Mouse (Mus musculus): ENCODE measurements around the gene Slc38a9. TPM values are rescaled to one million over a fixed set of nuclear protein-coding genes. Genes with fewer than 3 reads are reported as not detected.
A peak's percentile ranks its signal among the peaks of the same experiment; 100 is the strongest.

Slc38a9 gene
- polyA plus RNA-seq, 1 experiment from 2014 or later = 13.7 TPM

DNA sequence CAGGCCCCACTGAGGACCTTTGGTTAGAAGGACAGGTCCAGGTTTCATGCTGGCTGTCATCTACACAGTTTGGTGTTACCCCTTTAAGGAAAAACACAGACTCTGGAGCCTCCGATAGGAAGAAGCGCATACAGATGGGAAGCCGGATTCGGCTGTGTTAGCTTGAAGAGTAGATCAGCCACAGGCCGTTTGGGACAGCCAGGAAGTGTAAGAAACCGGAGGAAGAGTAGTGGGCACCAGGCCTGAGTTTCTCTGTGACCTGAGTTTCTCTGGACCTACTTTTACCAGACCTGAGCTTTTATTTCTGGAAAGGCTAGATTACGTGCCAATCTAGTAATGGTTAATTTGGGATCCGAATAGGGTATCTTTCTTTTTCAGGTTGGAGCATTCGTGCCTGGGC, 76.6 kb downstream of the Slc38a9 start:
- no peaks in the 10 kb centered on the region for H3K36me3 ChIP-seq
- H3K4me2 ChIP-seq = no peak overlapping the region
- no peaks in the 10 kb centered on the region for H3K9me3 ChIP-seq
- no peaks in the 10 kb centered on the region for H3K27me3 ChIP-seq
- H3K9ac ChIP-seq = no peak overlapping the region
- H3K4me3 ChIP-seq = no peak overlapping the region
- H3K27ac ChIP-seq = no peak overlapping the region
- WGBS = 73% methylated on average over 9 of the region's 9 CpGs
- peaks cover 15% of the 10 kb centered on the region for H3K4me1 ChIP-seq
- ATAC-seq (ENCODE audit: borderline replicate concordance, extremely low read depth, low FRiP score, low TSS enrichment) = no peak

DNA sequence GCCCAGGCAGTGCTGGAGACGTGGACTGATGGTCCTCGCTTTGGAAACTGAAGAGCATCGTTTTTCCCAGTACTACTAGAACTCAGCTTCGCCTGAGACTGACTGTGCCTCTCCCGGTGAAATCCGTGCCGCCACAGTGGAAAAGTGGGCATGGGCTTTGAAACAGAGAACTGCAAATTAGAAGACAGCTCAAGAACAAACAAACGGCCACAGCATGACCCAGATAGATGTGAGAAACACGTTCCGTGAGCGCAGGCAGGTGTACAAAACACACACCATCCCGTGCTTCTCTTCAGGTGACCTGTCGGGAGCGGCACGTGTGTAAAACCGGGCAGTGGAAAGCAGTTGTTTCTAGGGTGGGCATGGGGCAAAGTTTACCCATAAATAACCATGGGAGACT, 77.5 kb downstream of the Slc38a9 start:
- Histone ChIP-seq H3K4me1 (peaks cover 17% of the 10 kb centered on the region), H3K9ac (no peak overlapping the region), H3K9me3 (no peaks in the 10 kb centered on the region), H3K27ac (no peak overlapping the region), H3K36me3 (no peaks in the 10 kb centered on the region), H3K27me3 (no peaks in the 10 kb centered on the region), H3K4me2 (no peak overlapping the region), H3K4me3 (no peak overlapping the region)
- ATAC-seq (ENCODE audit: borderline replicate concordance, extremely low read depth, low FRiP score, low TSS enrichment) = no peak
- WGBS = 75% methylated on average over 16 of the region's 16 CpGs

DNA sequence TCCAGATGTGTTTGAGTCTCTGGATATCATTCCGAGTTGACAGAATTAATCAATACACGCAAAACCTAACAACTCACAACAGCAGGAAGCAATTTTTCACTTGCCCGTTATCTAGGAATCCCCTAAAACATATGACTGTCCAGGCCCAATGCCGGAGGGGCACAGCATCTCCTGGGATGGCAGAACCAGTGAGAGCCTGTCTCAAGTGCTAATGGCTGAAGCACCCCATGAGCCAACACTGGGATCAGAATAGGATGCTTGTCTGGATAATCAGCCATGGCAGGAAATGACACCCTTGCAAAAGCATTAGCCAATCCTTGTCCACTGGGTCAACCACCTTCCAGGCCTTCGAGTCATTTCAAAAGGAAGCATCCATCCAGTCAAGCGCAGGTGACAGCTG, 79.5 kb downstream of the Slc38a9 start:
- Histone ChIP-seq H3K9ac (no peak overlapping the region), H3K27me3 (no peaks in the 10 kb centered on the region), H3K9me3 (no peaks in the 10 kb centered on the region), H3K36me3 (no peaks in the 10 kb centered on the region), H3K27ac (no peak overlapping the region), H3K4me1 (peaks cover 23% of the 10 kb centered on the region), H3K4me3 (no peak overlapping the region), H3K4me2 (no peak overlapping the region)
- 70% methylated on average over 6 of the region's 6 CpGs for WGBS
- ATAC-seq (ENCODE audit: borderline replicate concordance, extremely low read depth, low FRiP score, low TSS enrichment) = no peak

DNA sequence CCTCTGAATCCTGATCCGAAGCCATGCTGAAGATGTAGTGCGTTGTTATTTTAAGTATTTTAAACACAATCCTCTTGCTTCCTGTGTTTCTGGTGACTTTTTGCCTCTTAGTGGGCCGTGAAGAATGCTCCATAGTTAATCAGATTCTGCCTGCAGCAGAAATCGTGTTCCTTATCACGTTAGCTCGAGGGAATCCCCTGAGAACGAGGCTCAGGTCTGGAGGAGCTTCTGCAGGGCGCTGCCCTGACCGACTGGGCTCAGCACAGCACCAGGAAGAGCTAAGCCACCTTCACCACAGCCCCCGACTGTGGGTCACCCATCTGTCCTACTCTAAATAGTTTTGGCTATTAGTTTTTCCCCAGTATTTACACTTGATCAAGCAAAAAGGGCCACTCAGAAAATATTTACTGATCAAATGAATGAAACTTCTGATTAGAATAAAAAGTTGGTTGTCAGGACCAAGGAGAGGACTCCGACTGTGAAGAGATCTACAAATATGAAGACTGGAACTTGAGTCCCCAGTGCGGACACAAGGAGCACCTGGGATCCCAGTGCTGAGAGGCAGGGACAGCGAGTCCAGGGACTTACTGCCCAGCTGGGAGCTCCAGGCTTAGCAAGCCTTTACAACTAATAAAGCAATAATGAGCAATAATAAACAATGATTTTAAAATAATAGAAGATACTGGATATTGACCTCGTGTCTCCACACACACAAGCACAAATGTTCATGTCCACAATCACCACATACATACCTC, 81.7 kb downstream of the Slc38a9 start:
- H3K27me3 ChIP-seq = no peaks in the 10 kb centered on the region
- H3K9ac ChIP-seq = no peak overlapping the region
- no peak overlapping the region for H3K4me3 ChIP-seq
- peaks cover 23% of the 10 kb centered on the region for H3K4me1 ChIP-seq
- H3K27ac ChIP-seq = peak overlapping the region; percentile 55
- WGBS = 27% methylated on average over 14 of the region's 14 CpGs
- H3K4me2 ChIP-seq = no peak overlapping the region
- no peaks in the 10 kb centered on the region for H3K9me3 ChIP-seq
- no peak for ATAC-seq (ENCODE audit: borderline replicate concordance, extremely low read depth, low FRiP score, low TSS enrichment)
- no peaks in the 10 kb centered on the region for H3K36me3 ChIP-seq

DNA sequence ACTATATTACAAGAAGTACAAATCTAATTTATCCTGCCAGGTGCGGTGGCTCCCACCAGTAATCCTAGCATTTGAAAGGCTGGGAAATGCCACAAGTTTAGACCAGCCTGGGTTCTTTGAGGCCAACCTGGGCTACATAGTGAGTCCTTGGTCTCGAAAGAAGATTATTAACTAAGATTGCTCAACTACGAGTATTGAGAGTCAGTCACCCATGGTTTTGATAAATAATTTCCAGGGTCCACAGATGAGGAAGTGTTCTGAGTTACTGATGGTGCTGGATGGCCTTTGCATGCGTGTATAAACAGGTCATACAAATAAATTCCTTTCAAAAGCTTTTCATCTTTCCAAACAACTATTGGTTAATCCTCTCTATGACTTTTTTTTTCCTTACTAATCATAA, 83.1 kb downstream of the Slc38a9 start:
- no peak overlapping the region for H3K9ac ChIP-seq
- no peak overlapping the region for H3K4me3 ChIP-seq
- H3K27me3 ChIP-seq = no peaks in the 10 kb centered on the region
- H3K36me3 ChIP-seq = no peaks in the 10 kb centered on the region
- peak overlapping the region; percentile 59 for H3K27ac ChIP-seq
- 73% methylated on average over 4 of the region's 4 CpGs for WGBS
- H3K9me3 ChIP-seq = no peaks in the 10 kb centered on the region
- no peak for ATAC-seq (ENCODE audit: borderline replicate concordance, extremely low read depth, low FRiP score, low TSS enrichment)
- H3K4me2 ChIP-seq = no peak overlapping the region
- H3K4me1 ChIP-seq = peaks cover 23% of the 10 kb centered on the region

DNA sequence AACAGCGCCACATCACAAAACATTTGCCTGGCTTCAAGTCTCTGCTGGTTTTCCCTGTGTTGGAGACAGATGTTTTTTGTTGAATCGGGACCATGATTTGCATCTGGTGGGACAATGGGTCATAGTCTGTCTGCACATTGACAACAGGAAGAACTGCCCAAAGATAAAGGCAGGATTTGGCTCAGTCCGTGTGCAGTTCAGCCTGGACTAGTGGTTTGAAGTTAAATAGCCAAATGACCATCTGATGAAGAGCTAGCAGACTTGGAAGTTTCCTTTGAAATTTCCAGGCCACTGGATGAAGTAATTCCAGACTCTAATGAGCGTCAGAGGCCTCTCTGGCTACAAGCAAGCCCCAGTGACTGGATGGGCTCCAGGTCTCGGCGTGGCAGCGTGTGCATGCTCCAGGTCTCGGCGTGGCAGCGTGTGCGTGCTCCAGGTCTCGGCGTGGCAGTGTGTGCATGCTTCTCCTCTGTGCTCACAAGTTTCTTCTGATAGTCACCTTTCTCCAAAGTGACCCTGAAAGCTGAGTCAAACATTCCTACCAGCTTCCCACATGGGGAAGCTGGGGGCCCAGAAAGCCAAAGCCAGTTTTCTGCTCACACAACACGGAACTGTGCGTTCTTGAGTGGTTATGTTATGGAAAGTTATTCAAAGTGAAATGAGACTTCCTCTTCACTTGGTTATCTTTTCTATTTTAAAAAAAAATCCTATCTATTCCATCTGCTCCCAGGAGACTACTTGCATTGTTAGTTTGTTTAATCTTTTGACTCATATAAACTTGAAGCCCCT, 83.7 kb downstream of the Slc38a9 start:
- peak overlapping the region; percentile 59 for H3K27ac ChIP-seq
- no peak overlapping the region for H3K9ac ChIP-seq
- H3K4me3 ChIP-seq = no peak overlapping the region
- no peak for ATAC-seq (ENCODE audit: borderline replicate concordance, extremely low read depth, low FRiP score, low TSS enrichment)
- no peaks in the 10 kb centered on the region for H3K27me3 ChIP-seq
- WGBS = 71% methylated on average over 15 of the region's 15 CpGs
- H3K36me3 ChIP-seq = no peaks in the 10 kb centered on the region
- no peaks in the 10 kb centered on the region for H3K9me3 ChIP-seq
- no peak overlapping the region for H3K4me2 ChIP-seq
- peaks cover 23% of the 10 kb centered on the region for H3K4me1 ChIP-seq

DNA sequence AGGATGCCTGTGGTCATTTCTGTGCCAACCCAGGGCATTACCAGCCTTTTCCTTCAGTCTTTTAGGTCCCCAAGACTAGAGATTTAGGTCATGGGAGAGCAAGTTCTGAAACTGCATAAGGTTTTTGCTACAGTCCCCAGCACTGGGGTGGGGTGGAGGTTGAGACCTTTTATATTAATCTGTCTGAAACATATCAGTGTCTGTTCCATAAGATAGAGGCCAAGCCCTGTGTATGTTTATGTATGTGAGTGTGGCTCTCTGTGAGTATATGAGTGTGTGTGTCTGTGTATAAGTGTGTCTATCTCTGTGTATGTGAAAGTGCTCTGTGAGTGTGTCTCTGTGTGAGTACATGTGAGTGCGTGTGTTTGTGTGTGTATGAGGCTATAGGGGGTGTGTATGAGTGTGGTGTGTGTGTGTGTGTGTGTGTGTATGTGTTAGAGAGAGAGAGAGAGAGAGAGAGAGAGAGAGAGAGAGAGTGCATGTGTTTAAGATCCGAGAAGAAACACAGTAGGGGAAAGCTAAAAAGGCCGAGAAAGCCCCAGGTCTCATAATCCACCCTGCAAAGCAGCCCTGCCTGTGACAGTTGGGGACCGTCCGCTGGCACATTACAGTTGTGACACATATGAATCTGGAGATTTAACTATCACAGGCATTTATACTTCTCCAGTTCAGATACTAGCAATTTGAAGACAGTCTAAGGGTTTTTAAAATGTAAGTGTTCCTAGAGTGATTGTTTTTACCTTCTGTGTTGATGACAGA, 85.6 kb downstream of the Slc38a9 start:
- no peaks in the 10 kb centered on the region for H3K27me3 ChIP-seq
- H3K27ac ChIP-seq = peak overlapping the region; percentile 43; the same call in 1 of the 2 replicates
- no peak overlapping the region for H3K4me2 ChIP-seq
- H3K9ac ChIP-seq = no peak overlapping the region
- H3K4me3 ChIP-seq = no peak overlapping the region
- H3K4me1 ChIP-seq = peaks cover 29% of the 10 kb centered on the region
- peak; percentile 39; the same call in 1 of the 2 replicates for ATAC-seq (ENCODE audit: borderline replicate concordance, extremely low read depth, low FRiP score, low TSS enrichment)
- 46% methylated on average over 5 of the region's 5 CpGs for WGBS
- H3K9me3 ChIP-seq = no peaks in the 10 kb centered on the region
- no peaks in the 10 kb centered on the region for H3K36me3 ChIP-seq

DNA sequence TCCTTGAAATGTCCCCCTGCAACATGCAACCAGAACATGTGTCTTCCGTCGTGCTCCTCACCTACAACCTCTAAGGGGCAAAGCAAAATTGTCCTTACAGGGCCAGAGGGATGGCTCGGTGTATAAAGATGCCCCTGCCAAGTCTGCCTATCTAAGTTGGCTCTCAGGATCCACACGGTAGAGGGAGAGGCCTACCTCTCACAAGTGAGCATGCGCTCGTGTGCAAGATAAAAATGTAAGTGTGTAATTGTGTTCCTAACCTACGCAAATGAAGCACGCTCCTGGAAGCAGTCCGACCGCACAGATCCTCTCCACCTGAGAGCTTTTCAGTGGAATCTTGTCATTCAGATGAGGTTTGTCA, 86.1 kb downstream of the Slc38a9 start:
- peaks cover 34% of the 10 kb centered on the region for H3K4me1 ChIP-seq
- H3K4me2 ChIP-seq = no peak overlapping the region
- H3K9ac ChIP-seq = no peak overlapping the region
- WGBS = 61% methylated on average over 10 of the region's 10 CpGs
- ATAC-seq (ENCODE audit: borderline replicate concordance, extremely low read depth, low FRiP score, low TSS enrichment) = no peak
- no peaks in the 10 kb centered on the region for H3K9me3 ChIP-seq
- H3K36me3 ChIP-seq = no peaks in the 10 kb centered on the region
- no peak overlapping the region for H3K4me3 ChIP-seq
- no peaks in the 10 kb centered on the region for H3K27me3 ChIP-seq
- H3K27ac ChIP-seq = no peak overlapping the region

DNA sequence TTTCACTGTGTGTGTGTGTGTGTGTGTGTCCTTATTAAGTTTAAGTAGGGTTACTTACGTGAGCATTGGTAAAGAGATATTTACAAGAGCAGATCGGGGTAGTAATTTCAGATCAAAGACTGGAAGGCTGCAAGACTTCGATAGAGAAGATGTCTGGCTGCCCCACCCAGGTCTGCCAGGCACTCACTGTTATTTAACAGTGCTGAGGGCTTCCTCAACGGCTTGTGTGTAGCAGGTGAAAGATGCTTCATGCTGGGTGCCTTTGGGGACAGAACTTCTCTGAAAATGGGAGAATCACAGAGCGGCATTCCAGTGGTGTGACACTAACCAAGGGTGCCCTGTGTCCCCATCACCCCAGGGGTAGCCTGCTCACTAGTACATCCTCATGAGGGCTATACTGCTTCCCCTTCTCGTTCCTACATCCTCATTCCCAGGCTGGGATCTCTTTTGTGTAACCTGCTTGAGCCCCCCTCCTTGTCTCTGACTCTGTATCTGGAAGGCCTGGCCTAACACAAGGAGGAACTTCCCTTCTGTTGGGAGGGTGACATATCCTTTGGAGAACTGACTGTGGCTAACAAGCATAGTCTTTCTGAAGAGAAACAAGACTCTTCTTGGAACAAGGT, 87.4 kb downstream of the Slc38a9 start:
- WGBS = 73% methylated on average over 6 of the region's 6 CpGs
- no peak overlapping the region for H3K9ac ChIP-seq
- no peak overlapping the region for H3K27ac ChIP-seq
- no peak overlapping the region for H3K4me3 ChIP-seq
- H3K36me3 ChIP-seq = no peaks in the 10 kb centered on the region
- no peak overlapping the region for H3K4me2 ChIP-seq
- H3K27me3 ChIP-seq = no peaks in the 10 kb centered on the region
- H3K9me3 ChIP-seq = no peaks in the 10 kb centered on the region
- ATAC-seq (ENCODE audit: borderline replicate concordance, extremely low read depth, low FRiP score, low TSS enrichment) = no peak
- H3K4me1 ChIP-seq = peaks cover 41% of the 10 kb centered on the region

DNA sequence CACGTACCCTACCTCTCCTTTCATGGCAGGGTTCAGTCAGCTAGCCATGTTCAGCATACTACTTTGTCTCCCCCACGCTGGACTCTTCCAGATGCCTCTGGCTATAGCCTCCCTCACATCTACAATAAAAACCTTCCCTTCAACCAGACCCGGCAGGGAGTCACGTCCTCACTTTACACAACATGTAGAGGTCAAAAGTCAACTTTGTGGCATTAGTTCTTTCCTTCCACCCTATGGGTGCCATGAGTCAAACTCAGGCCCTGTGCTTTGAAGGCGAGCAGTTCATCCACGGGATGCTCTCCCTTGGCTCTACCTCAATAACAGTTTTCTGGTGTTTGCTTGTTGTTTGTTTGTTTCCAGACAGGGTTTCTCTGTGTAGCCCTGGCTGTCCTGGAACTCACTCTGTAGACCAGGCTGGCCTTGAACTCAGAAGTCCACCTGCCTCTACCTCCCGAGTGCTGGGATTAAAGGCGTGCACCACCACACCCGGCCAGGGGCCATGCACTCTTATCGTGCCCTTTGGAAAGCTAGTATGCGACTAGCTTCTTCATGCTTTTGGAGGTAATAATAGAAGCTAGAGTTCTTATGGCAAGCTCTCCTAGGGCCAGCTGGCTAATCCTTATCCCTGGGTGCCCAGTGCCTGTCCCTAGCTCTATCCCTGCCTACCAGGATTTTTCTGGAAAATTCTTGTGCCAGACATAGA, 88.4 kb downstream of the Slc38a9 start:
- Histone ChIP-seq H3K9ac (no peak overlapping the region), H3K4me2 (no peak overlapping the region), H3K36me3 (no peaks in the 10 kb centered on the region), H3K4me3 (no peak overlapping the region), H3K27ac (no peak overlapping the region), H3K9me3 (no peaks in the 10 kb centered on the region), H3K27me3 (no peaks in the 10 kb centered on the region), H3K4me1 (peaks cover 41% of the 10 kb centered on the region)
- WGBS = 83% methylated on average over 11 of the region's 11 CpGs
- no peak for ATAC-seq (ENCODE audit: borderline replicate concordance, extremely low read depth, low FRiP score, low TSS enrichment)

GRCm38 (mm10) chr13:112749881-112750280, 89.3 kb downstream of the Slc38a9 start:
- ATAC-seq (ENCODE audit: borderline replicate concordance, extremely low read depth, low FRiP score, low TSS enrichment) = no peak
- peaks cover 38% of the 10 kb centered on the region for H3K4me1 ChIP-seq
- 89% methylated on average over 2 of the region's 2 CpGs for WGBS
- H3K9me3 ChIP-seq = no peaks in the 10 kb centered on the region
- H3K36me3 ChIP-seq = no peaks in the 10 kb centered on the region
- no peaks in the 10 kb centered on the region for H3K27me3 ChIP-seq
- no peak overlapping the region for H3K4me2 ChIP-seq
- no peak overlapping the region for H3K27ac ChIP-seq
- H3K9ac ChIP-seq = no peak overlapping the region
- H3K4me3 ChIP-seq = no peak overlapping the region
